Mouse (Mus musculus) mature B cell (primary cell): ENCODE measurements around the gene Smg6.

Experiments
- in situ Hi-C: fragments of 300-500 bp; cut with MboI; formaldehyde crosslinking; loops from 2 replicates; pipeline ENCODE4 v1.14.3; 2019

Gene Smg6

GRCm38 (mm10) chr11:75148332-75149035 is 222.9 kb downstream of the Smg6 start:
- in situ Hi-C loops, result no loop called here

- in situ Hi-C loops, result loop anchor here (10.0 kb wide), 1 partner anchor 166 kb away; no protein-coding TSS in a partner anchor
Observed at GRCm38 (mm10) chr11:75150346-75150745, 224.7 kb downstream of the Smg6 start.

GRCm38 (mm10) chr11:75152603-75153557 is 227.3 kb downstream of the Smg6 start:
- in situ Hi-C loops, result loop anchor here (10.0 kb wide), 1 partner anchor 168 kb away; no protein-coding TSS in a partner anchor

GRCm38 (mm10) chr11:75154053-75154585 is 228.5 kb downstream of the Smg6 start:
- in situ Hi-C loops, result loop anchor here (10.0 kb wide), 1 partner anchor 169 kb away; no protein-coding TSS in a partner anchor

- in situ Hi-C loops, result loop anchor here (10.0 kb wide), 1 partner anchor 171 kb away; no protein-coding TSS in a partner anchor
Observed at GRCm38 (mm10) chr11:75155985-75156384, 230.4 kb downstream of the Smg6 start.

GRCm38 (mm10) chr11:75156416-75156815 is 230.8 kb downstream of the Smg6 start:
- in situ Hi-C loops, result loop anchor here (10.0 kb wide), 1 partner anchor 172 kb away; no protein-coding TSS in a partner anchor

GRCm38 (mm10) chr11:75157037-75157436 is 231.4 kb downstream of the Smg6 start:
- in situ Hi-C loops, result loop anchor here (10.0 kb wide), 1 partner anchor 172 kb away; no protein-coding TSS in a partner anchor

GRCm38 (mm10) chr11:75157901-75158300 is 232.3 kb downstream of the Smg6 start:
- in situ Hi-C loops, result loop anchor here (10.0 kb wide), 1 partner anchor 173 kb away; no protein-coding TSS in a partner anchor

GRCm38 (mm10) chr11:75158432-75158831 is 232.8 kb downstream of the Smg6 start:
- in situ Hi-C loops, result loop anchor here (10.0 kb wide), 1 partner anchor 174 kb away; no protein-coding TSS in a partner anchor

- in situ Hi-C loops, result loop anchor here (10.0 kb wide), 1 partner anchor 175 kb away; no protein-coding TSS in a partner anchor
Observed at GRCm38 (mm10) chr11:75159564-75159963, 233.9 kb downstream of the Smg6 start.

GRCm38 (mm10) chr11:75160954-75161353 is 235.3 kb downstream of the Smg6 start:
- in situ Hi-C loops, result no loop called here

- in situ Hi-C loops, result no loop called here
Observed at GRCm38 (mm10) chr11:75161417-75162008, 235.9 kb downstream of the Smg6 start.

GRCm38 (mm10) chr11:75162591-75163080 is 237.0 kb downstream of the Smg6 start:
- in situ Hi-C loops, result no loop called here

- in situ Hi-C loops, result no loop called here
Observed at GRCm38 (mm10) chr11:75163379-75163778, 237.8 kb downstream of the Smg6 start.

- in situ Hi-C loops, result no loop called here
Observed at GRCm38 (mm10) chr11:75164051-75164450, 238.4 kb downstream of the Smg6 start.

GRCm38 (mm10) chr11:75164750-75165149 is 239.1 kb downstream of the Smg6 start:
- in situ Hi-C loops, result no loop called here

- in situ Hi-C loops, result no loop called here
Observed at GRCm38 (mm10) chr11:75165441-75166192, 240.0 kb downstream of the Smg6 start.

GRCm38 (mm10) chr11:75166193-75166842 is 240.7 kb downstream of the Smg6 start:
- in situ Hi-C loops, result no loop called here

GRCm38 (mm10) chr11:75166861-75167642 is 241.4 kb downstream of the Smg6 start:
- in situ Hi-C loops, result no loop called here
